Mouse (Mus musculus): ENCODE measurements at regions not wholly inside any gene's neighbourhood (a gene's known extent, or its start where the extent isn't known, plus 50 kb on each side); places are given as distances from the start of the nearest gene placed in this dataset.
"Not testable (repeated sequence)": the region's sequence is repeated elsewhere in the genome, so short reads cannot be mapped to it uniquely, and the experiment has no call there.

DNA sequence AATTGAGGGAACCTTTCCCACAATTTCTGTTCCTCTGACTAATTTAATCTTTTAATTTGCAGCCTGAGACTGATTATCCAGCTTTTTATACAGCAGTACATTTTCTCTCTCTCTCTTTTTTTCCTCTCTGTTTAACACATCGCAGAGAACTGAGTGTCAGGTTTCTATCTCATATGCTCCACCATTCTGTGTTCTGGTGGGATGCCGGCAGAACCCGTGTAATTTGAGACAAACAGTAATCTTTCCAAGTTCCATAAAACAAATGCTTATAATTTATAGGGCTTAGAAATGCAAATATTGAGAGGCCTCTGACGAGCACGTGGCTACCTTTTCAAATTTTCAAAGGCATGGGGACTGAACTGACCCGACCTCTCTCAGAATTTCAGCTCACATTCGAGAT is 59.1 kb downstream of the Zbtb18 start:
- H3K9me3 ChIP-seq, result no peaks in the 10 kb centered on the region
- H3K9ac ChIP-seq (replicated peaks), result no peak overlapping the region
- no peak overlapping the region for H3K27ac ChIP-seq
- WGBS, result 66% methylated on average over 7 of the region's 7 CpGs
- no peak for ATAC-seq
- H3K27me3 ChIP-seq, result no peaks in the 10 kb centered on the region
- no peak overlapping the region for H3K4me3 ChIP-seq (replicated peaks)
- H3K4me2 ChIP-seq (replicated peaks), result no peak overlapping the region
- H3K36me3 ChIP-seq, result no peaks in the 10 kb centered on the region
- no peaks in the 10 kb centered on the region for H3K4me1 ChIP-seq (replicated peaks)

DNA sequence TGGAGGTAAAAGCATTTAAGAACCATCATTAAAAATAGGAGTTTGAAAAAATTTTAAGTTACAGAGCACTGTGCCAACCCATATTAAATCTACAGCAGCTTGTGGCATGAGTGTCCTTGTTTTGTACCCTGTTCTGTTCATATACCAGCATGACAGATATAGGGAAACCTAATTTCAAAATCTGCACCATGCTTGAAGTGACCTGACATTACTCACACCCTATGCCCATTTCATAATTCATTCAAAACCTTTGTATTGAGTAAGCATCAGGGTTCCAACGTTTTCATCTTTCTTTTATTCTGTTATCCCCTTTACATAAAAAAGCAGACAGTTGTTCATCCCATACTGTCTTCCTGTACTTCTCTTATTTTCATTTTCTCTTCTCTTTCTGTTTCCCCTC is 61.8 kb downstream of the Zbtb18 start:
- no peaks in the 10 kb centered on the region for H3K27me3 ChIP-seq
- H3K4me2 ChIP-seq (replicated peaks), result no peak overlapping the region
- WGBS, result 79% methylated on average over 1 of the region's 1 CpGs
- ATAC-seq, result no peak
- H3K9ac ChIP-seq (replicated peaks), result no peak overlapping the region
- no peaks in the 10 kb centered on the region for H3K36me3 ChIP-seq
- H3K4me3 ChIP-seq (replicated peaks), result no peak overlapping the region
- no peak overlapping the region for H3K27ac ChIP-seq
- H3K9me3 ChIP-seq, result no peaks in the 10 kb centered on the region
- H3K4me1 ChIP-seq (replicated peaks), result no peaks in the 10 kb centered on the region

DNA sequence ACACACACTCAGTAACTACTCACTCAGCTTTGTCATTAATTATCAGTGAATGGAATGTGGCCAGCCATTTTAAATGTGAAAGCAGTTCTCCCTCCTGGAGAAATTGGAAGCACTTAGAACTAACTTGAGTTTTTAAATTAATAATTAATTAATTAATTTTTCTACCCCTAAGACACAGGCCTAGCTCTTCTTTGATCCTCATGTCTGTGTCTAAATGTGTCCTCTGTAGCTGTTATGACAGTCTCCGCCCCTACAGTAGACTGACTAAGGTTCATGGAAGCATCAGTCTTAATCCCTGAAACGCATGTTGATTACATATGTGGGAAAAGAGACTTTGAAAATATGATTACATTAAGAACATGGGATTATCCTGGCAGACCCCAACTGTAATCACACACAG is 62.6 kb downstream of the Zbtb18 start:
- H3K4me2 ChIP-seq (replicated peaks), result no peak overlapping the region
- H3K9ac ChIP-seq (replicated peaks), result no peak overlapping the region
- H3K4me1 ChIP-seq (replicated peaks), result no peaks in the 10 kb centered on the region
- H3K36me3 ChIP-seq, result no peaks in the 10 kb centered on the region
- WGBS, result 93% methylated on average over 2 of the region's 2 CpGs
- ATAC-seq, result no peak
- H3K4me3 ChIP-seq (replicated peaks), result no peak overlapping the region
- no peaks in the 10 kb centered on the region for H3K9me3 ChIP-seq
- no peaks in the 10 kb centered on the region for H3K27me3 ChIP-seq
- H3K27ac ChIP-seq, result no peak overlapping the region

DNA sequence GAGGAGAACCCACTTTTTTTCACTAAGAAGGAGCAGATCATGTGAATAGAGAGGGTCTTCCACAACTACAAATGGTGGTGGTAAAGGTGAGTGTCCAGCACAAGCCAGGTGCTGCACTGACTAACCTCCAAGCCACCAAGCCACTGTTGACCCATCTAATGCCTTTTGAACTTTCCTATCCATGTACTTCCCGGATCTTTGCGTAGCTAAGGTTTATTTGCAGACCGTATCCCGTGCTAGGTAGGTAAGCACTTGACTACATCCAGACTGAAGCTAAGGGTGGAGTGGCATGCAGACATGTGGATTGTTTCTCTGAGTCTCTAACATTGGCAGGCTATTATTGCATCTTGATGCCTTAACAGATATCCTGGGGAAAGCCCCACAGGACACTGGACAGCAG is 65.2 kb downstream of the Zbtb18 start:
- not testable (repeated sequence) for H3K4me2 ChIP-seq (replicated peaks); ATAC-seq

DNA sequence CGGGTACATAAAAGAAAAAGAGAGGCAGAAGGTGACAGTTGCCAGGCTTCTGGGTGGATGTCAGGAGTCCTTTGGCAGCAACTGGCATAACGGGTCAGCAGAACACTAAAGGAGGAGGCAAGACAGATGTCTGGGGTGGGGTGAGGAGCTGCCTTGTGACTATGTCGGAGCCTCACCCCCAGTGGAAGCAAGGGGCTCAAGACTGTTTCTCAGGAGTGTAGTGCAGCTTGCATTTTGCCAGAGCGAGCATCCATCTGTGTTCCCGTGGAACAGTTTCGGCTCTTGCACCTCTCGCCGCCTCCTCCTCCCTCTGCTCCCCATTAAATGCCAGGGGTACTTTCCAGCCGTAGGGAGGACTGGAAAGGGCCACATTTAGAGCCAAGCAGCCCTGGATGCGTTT is 67.6 kb downstream of the Zbtb18 start:
- no peak for ATAC-seq
- H3K27ac ChIP-seq, result no peak overlapping the region
- H3K27me3 ChIP-seq, result no peaks in the 10 kb centered on the region
- 79% methylated on average over 10 of the region's 10 CpGs for WGBS
- H3K9ac ChIP-seq (replicated peaks), result no peak overlapping the region
- no peak overlapping the region for H3K4me2 ChIP-seq (replicated peaks)
- H3K4me3 ChIP-seq (replicated peaks), result no peak overlapping the region
- no peaks in the 10 kb centered on the region for H3K36me3 ChIP-seq
- H3K9me3 ChIP-seq, result no peaks in the 10 kb centered on the region
- H3K4me1 ChIP-seq (replicated peaks), result no peaks in the 10 kb centered on the region

More for the DNA sequence above, 65.2 kb downstream of the Zbtb18 start:
- H3K9ac ChIP-seq (replicated peaks); H3K4me1 ChIP-seq (replicated peaks); H3K36me3 ChIP-seq; H3K4me3 ChIP-seq (replicated peaks); H3K27me3 ChIP-seq; H3K9me3 ChIP-seq; H3K27ac ChIP-seq: not testable (repeated sequence)
- WGBS, result 97% methylated on average over 4 of the region's 4 CpGs

DNA sequence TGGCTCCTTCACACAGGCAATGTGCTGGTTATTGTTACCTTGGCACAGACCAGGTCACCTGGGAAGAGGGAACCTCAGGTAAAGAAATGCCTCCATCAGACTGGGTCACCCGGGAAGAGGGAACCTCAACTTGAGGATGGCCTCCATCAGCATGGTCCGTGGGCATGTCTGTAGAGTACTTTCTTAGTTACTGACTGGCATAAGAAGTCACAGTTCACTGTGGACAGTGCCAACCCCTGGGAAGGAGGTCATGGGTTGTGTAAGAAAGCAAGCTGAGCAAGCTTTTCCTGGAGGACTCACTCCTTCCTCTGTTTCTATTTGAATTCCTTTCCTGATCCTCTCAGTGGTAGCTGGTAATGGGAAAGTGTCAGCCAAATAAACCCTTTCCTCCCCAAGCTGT is 70.0 kb downstream of the Zbtb18 start:
- Histone ChIP-seq H3K4me2 (replicated peaks) (no peak overlapping the region), H3K27ac (no peak overlapping the region), H3K9me3 (no peaks in the 10 kb centered on the region), H3K4me3 (replicated peaks) (no peak overlapping the region), H3K36me3 (no peaks in the 10 kb centered on the region), H3K9ac (replicated peaks) (no peak overlapping the region), H3K27me3 (no peaks in the 10 kb centered on the region), H3K4me1 (replicated peaks) (no peaks in the 10 kb centered on the region)
- 89% methylated on average over 2 of the region's 2 CpGs for WGBS
- no peak for ATAC-seq

DNA sequence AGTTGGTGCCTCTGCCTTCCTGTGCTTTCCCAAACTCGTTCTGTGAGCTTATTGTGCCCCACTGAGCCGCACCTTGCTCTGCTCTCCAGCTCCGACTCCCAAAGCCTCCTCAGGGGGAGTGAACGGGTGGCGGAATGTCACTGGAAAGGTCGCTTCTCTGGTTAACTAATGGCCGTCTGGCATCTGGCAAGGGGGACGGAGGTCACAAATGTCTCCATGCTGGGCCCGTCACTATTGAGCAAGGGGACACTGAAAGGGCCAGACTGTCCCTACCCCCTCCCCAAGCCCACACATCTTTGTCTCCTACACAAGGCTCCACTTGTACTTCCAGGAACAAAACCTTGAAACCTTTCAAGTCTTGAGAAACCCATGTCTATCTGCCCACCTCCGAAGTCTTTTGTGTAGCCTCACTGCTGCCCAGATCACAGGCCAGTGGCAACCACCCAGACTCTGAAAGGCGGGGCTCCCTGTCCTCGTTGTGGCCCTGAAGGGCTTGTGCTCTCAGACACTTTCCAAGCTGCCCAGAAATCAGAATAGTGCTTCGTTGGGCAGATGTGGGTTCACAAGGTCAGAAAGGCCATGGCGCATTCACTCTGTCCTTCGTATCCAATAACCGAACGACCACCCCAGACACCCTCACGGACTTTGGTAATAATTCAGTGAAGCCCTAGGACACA is 75.9 kb downstream of the Zbtb18 start:
- ATAC-seq, result peak; percentile 37; the same call in 1 of the 2 replicates
- Histone ChIP-seq H3K9me3 (no peaks in the 10 kb centered on the region), H3K4me3 (replicated peaks) (no peak overlapping the region), H3K4me1 (replicated peaks) (peaks cover 21% of the 10 kb centered on the region), H3K4me2 (replicated peaks) (no peak overlapping the region), H3K27me3 (no peaks in the 10 kb centered on the region), H3K9ac (replicated peaks) (no peak overlapping the region), H3K36me3 (no peaks in the 10 kb centered on the region), H3K27ac (no peak overlapping the region)
- WGBS, result 24% methylated on average over 18 of the region's 18 CpGs

DNA sequence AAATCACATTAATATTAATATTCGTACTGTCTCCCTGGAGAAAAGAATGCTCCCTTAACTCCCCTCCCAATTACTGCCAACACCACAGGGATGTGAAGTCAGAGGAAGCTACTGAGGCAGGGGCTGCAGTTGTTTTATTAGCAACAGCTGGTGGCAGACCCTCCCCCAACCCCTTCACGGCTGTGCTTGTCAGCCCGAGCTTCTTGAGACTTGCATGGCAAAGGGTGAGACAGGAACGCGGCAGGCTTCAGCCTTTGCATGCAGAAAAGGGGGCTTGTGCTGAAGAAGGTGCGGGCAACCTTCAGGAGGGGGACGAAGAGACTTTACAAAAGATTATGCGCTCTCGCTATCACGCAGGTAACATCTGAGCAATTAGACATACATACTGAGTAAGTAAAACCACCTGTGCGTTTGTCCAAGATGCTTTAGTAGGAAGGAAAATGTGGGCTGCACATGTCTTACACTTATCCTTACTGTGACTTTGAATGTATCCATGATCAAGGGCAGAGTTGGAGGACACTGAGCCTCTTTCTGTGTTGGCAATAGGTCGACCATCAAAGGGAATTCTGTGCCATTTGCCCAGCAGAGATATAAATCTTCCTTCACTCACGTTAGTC is 76.9 kb downstream of the Zbtb18 start:
- WGBS, result 32% methylated on average over 13 of the region's 13 CpGs
- Histone ChIP-seq H3K4me1 (replicated peaks) (peaks cover 21% of the 10 kb centered on the region), H3K4me2 (replicated peaks) (0 out of 2 replicates have a peak overlapping the region, but pooled peaks have one; percentile 6), H3K27ac (no peak overlapping the region), H3K36me3 (no peaks in the 10 kb centered on the region), H3K4me3 (replicated peaks) (no peak overlapping the region), H3K27me3 (no peaks in the 10 kb centered on the region), H3K9me3 (no peaks in the 10 kb centered on the region), H3K9ac (replicated peaks) (no peak overlapping the region)
- peak; percentile 72 for ATAC-seq

DNA sequence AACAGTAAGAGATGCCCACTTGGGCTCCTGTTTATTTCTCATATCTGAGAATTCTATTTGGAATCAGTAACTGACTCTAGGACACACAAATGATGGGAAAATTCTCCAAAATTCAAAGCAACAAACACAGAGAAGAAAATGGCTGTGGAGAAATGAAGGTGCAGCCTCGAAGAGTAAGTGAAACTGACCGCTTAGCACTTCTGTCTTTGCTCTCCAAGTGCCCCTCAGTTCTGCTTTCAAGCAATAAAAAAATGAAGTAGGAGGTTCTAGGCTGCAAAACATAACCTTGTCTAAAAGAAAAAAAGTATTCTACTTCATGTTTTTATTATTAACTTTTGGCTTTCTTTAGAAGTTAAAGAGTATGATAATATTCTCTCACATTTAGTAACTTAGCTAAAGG is 79.0 kb downstream of the Zbtb18 start:
- Histone ChIP-seq H3K9me3 (no peaks in the 10 kb centered on the region), H3K4me1 (replicated peaks) (peaks cover 21% of the 10 kb centered on the region), H3K27ac (no peak overlapping the region), H3K9ac (replicated peaks) (no peak overlapping the region), H3K4me2 (replicated peaks) (no peak overlapping the region), H3K4me3 (replicated peaks) (no peak overlapping the region), H3K27me3 (no peaks in the 10 kb centered on the region), H3K36me3 (no peaks in the 10 kb centered on the region)
- 87% methylated on average over 2 of the region's 2 CpGs for WGBS
- ATAC-seq, result no peak

DNA sequence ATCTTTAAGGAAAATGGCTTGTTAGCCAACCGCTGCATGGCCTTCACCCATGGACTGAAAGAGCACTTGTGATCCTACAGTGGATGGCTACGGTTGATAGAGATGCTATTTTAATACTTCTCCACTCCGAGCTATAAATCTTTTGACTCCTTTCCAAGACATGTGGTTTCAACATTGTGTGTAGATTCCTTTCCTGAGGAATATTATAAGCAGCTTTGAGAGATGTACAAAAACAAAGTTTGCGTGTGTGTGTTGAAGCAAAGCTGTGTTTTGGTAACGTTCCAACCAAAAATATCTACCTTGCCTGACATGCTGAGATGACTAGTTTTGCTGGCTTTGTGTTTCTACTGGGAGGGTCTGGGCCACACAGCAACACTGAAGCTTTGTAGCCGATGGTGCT is 83.0 kb downstream of the Zbtb18 start:
- no peak for ATAC-seq
- H3K4me3 ChIP-seq (replicated peaks), result no peak overlapping the region
- no peak overlapping the region for H3K9ac ChIP-seq (replicated peaks)
- no peak overlapping the region for H3K27ac ChIP-seq
- no peaks in the 10 kb centered on the region for H3K27me3 ChIP-seq
- 91% methylated on average over 6 of the region's 6 CpGs for WGBS
- H3K4me2 ChIP-seq (replicated peaks), result no peak overlapping the region
- H3K4me1 ChIP-seq (replicated peaks), result no peaks in the 10 kb centered on the region
- H3K9me3 ChIP-seq, result no peaks in the 10 kb centered on the region
- H3K36me3 ChIP-seq, result no peaks in the 10 kb centered on the region

DNA sequence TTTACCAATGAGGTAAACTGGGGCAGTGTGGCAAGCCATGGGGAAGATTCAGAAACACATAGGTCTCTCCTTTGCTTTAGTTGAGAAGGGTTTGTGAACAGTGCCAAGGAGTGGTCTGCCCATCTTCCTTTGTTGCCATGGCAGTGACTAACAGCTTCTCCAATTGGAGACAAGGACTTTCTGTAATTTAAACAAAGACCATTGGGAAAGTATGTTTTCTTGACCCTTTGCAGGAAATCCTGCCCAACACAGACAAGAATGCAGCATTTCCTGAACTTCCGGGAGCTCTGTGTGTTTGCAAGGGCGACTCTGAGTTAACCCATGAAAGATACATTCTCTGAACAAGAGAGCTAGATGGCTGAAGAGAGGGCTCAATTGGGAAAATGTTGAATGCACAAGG is 89.6 kb downstream of the Zbtb18 start:
- Histone ChIP-seq H3K4me3 (replicated peaks) (no peak overlapping the region), H3K9ac (replicated peaks) (no peak overlapping the region), H3K9me3 (no peaks in the 10 kb centered on the region), H3K27me3 (no peaks in the 10 kb centered on the region), H3K36me3 (no peaks in the 10 kb centered on the region), H3K4me1 (replicated peaks) (no peaks in the 10 kb centered on the region), H3K27ac (no peak overlapping the region), H3K4me2 (replicated peaks) (no peak overlapping the region)
- no peak for ATAC-seq
- 88% methylated on average over 2 of the region's 2 CpGs for WGBS

DNA sequence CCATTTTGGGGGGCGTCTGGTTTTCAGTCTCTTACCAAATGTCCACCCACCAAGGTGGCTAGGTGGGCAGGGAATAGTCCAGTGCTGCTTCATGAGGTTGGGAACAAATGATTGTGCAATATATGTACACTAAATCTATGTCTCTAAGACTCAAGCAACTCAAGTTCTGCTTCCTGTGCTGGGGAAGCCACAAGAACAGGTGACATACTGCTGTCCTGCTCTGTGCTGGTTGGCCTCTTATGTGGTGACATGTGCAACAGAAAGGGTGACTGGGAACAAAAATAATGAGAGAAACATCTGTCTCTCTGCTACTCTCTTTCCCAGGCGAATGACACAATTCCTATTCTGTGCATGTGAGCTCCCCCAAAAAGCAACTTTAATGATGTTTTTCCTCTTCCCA is 90.5 kb downstream of the Zbtb18 start:
- no peak overlapping the region for H3K9ac ChIP-seq (replicated peaks)
- no peaks in the 10 kb centered on the region for H3K36me3 ChIP-seq
- no peaks in the 10 kb centered on the region for H3K4me1 ChIP-seq (replicated peaks)
- no peaks in the 10 kb centered on the region for H3K27me3 ChIP-seq
- no peak overlapping the region for H3K27ac ChIP-seq
- no peak for ATAC-seq
- H3K4me2 ChIP-seq (replicated peaks), result no peak overlapping the region
- H3K4me3 ChIP-seq (replicated peaks), result no peak overlapping the region
- H3K9me3 ChIP-seq, result no peaks in the 10 kb centered on the region
- 89% methylated on average over 2 of the region's 2 CpGs for WGBS

DNA sequence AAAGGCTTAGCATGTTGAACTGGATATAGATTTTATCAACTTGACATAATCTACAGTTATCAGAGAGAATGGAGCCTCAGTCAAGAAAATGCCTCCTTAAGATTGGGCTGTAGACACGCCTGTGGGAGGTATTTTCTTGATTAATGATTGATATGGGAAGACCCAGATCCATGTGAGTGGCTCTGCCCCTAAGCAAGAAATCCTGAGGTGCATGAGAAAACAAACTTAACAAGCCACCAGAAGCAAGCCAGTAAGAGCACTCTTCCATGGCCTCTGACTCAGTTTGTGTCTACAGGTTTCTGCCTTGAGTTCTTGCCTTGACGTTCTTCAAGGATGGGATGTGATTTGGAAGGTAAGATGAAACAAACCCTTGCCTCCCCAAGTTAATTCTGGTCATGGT is 91.2 kb downstream of the Zbtb18 start:
- no peak overlapping the region for H3K4me3 ChIP-seq (replicated peaks)
- no peaks in the 10 kb centered on the region for H3K9me3 ChIP-seq
- no peak overlapping the region for H3K27ac ChIP-seq
- 78% methylated on average over 2 of the region's 2 CpGs for WGBS
- H3K4me1 ChIP-seq (replicated peaks), result no peaks in the 10 kb centered on the region
- H3K4me2 ChIP-seq (replicated peaks), result no peak overlapping the region
- no peak for ATAC-seq
- H3K36me3 ChIP-seq, result no peaks in the 10 kb centered on the region
- no peak overlapping the region for H3K9ac ChIP-seq (replicated peaks)
- H3K27me3 ChIP-seq, result no peaks in the 10 kb centered on the region

All from midbrain, embryonic 13.5 days (tissue).